Mouse (Mus musculus) lung, postnatal 0 days (tissue): Measurements from ENCODE around the gene Zfp385c. TPM values are rescaled to one million over a fixed set of nuclear protein-coding genes. Genes with fewer than 3 reads are reported as not detected.
A peak's percentile ranks its signal among the peaks of the same experiment; 100 is the strongest.

ENCODE experiments used
- ATAC-seq: fragments of 200-750 bp; cut with Nextera tagmentation; 2 replicates; pipeline ENCODE4 v1.8.0; 2017; ENCODE audit warnings: moderate library complexity
- DNase-seq: peaks from one replicate; pipeline ENCODE4 v3.0.0-alpha.2; 2016; ENCODE audit warnings: low spot score
- H3K27ac ChIP-seq: fragments of 300-500 bp; sonication (generic); 2 replicates; pipeline ENCODE4 v1.5.1; 2014; ENCODE audit warnings: antibody characterized with exemption, mild to moderate bottlenecking, low read length, mixed read lengths
- H3K27me3 ChIP-seq: fragments of 300-500 bp; sonication (generic); replicated peaks from 2 replicates; pipeline ENCODE4 v1.6.1; 2014; ENCODE audit warnings: low read length, mixed read lengths; ENCODE audit not compliant: insufficient read depth
- H3K36me3 ChIP-seq: fragments of 300-500 bp; sonication (generic); 2 replicates; pipeline ENCODE4 v1.6.1; 2014; ENCODE audit warnings: low read length, mixed read lengths; ENCODE audit not compliant: insufficient read depth
- H3K4me1 ChIP-seq: fragments of 300-500 bp; sonication (generic); 2 replicates; pipeline ENCODE4 v1.6.1; 2014; ENCODE audit warnings: antibody characterized with exemption, low read depth, low read length, mixed read lengths; ENCODE audit not compliant: insufficient read depth
- H3K4me2 ChIP-seq: fragments of 300-500 bp; sonication (generic); replicated peaks from 2 replicates; pipeline ENCODE4 v1.6.1; 2014; ENCODE audit warnings: low read depth, mild to moderate bottlenecking, low read length, moderate library complexity, mixed read lengths
- H3K4me3 ChIP-seq: fragments of 300-500 bp; sonication (generic); 2 replicates; pipeline ENCODE4 v1.5.1; 2014; ENCODE audit warnings: low read depth, low read length
- H3K9ac ChIP-seq: fragments of 300-500 bp; sonication (generic); replicated peaks from 2 replicates; pipeline ENCODE4 v1.6.1; 2014; ENCODE audit warnings: low read depth, mild to moderate bottlenecking
- H3K9me3 ChIP-seq: fragments of 300-500 bp; sonication (generic); 2 replicates; pipeline ENCODE4 v1.6.1; 2016; ENCODE audit warnings: low read length, mixed read lengths
- CTCF ChIP-seq: IDR thresholded peaks from 2 replicates; pipeline ENCODE4 v1.5.1; 2016; ENCODE audit warnings: antibody characterized with exemption, mild to moderate bottlenecking
- EP300 ChIP-seq: IDR thresholded peaks from 2 replicates; pipeline ENCODE4 v1.6.1; 2016; ENCODE audit warnings: antibody characterized with exemption, mild to moderate bottlenecking, control low read depth
- WGBS: fragments of 180-500 bp; shearing (Covaris S2); extraction: QIAGEN DNeasy Blood & Tissue Kit; methylation state at CpG from one replicate; pipeline ENCODE4 v1.1.7; 2014; 5-methylcytosine and 5-hydroxymethylcytosine counted together
- polyA plus RNA-seq: library from polyadenylated mRNA; unstranded; fragments of >200 nt; fragmentation: Nextera tagmentation; extraction: Ambion mirVana; gene quantifications from 2 replicates; pipeline ENCODE4 v1.2.1, GENCODE M21; 2015

Gene Zfp385c
- polyA plus RNA-seq, 1 experiment from 2014 or later: not detected

DNA sequence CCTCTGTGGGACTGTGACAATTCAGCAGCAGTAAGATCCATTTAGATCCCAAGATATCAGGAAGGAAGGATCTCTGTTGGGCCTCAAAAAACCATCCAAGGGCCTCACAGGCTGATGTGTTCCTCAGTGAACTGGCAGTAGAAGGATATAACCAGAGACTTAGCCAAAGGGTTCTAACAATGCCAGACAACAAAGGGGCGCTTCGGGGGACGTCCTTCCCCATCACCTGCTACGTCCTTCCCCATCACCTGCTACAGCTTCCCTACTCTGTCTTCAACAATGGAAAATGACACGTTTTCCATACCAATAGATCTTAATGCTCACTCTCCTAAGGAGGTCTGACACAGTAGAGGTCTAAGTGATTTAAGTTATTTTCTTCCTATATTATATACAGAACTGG lies 75.9 kb downstream of the Zfp385c start:
- no peak for TF ChIP-seq EP300
- H3K4me2 ChIP-seq: no peak overlapping the region
- H3K9me3 ChIP-seq: no peaks in the 10 kb centered on the region
- no peak overlapping the region for H3K4me3 ChIP-seq
- H3K4me1 ChIP-seq: peaks cover 5% of the 10 kb centered on the region; the same call in 1 of the 2 replicates
- no peaks in the 10 kb centered on the region for H3K27me3 ChIP-seq
- ATAC-seq (no peak), DNase-seq (no peak)
- no peak overlapping the region for H3K9ac ChIP-seq
- 92% methylated on average over 5 of the region's 5 CpGs for WGBS
- no peaks in the 10 kb centered on the region for H3K36me3 ChIP-seq
- no peak overlapping the region for H3K27ac ChIP-seq

DNA sequence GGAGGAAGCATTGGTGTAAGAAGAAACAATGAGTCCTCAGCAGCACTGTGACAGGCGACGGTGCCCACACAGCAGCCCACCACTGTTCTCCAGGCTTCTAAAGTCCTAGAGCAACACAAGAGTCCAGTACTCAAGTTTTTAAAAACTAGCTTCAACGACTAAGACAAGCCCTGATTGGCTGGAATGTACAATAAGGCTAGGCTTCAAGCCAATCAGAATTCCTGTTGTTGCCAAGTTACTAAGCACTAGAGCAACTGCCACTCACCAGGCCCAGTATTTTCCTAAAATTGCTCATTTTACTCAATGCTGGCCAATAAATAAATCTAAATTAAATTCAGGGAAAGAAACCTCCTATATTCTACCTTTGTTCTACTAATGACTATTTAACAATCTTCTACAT lies 79.0 kb downstream of the Zfp385c start:
- Histone ChIP-seq H3K9ac (no peak overlapping the region), H3K36me3 (no peaks in the 10 kb centered on the region)
- TF ChIP-seq CTCF (no peak), EP300 (no peak)

GRCm38 (mm10) chr11:100611627-100612026 lies 80.6 kb downstream of the Zfp385c start:
- ATAC-seq (no peak), DNase-seq (no peak)
- H3K9ac ChIP-seq: no peak overlapping the region
- no peak overlapping the region for H3K4me3 ChIP-seq
- H3K27me3 ChIP-seq: no peaks in the 10 kb centered on the region
- 85% methylated on average over 6 of the region's 6 CpGs for WGBS
- TF ChIP-seq CTCF (0 out of 2 replicates have a peak, but pooled peaks have one; percentile 16), EP300 (no peak)
- no peaks in the 10 kb centered on the region for H3K9me3 ChIP-seq
- H3K4me1 ChIP-seq: peaks cover 20% of the 10 kb centered on the region
- no peak overlapping the region for H3K27ac ChIP-seq
- H3K36me3 ChIP-seq: no peaks in the 10 kb centered on the region
- H3K4me2 ChIP-seq: no peak overlapping the region

More for the DNA sequence above, 79.0 kb downstream of the Zfp385c start:
- Histone ChIP-seq H3K4me1 (peaks cover 20% of the 10 kb centered on the region), H3K4me2 (no peak overlapping the region), H3K4me3 (no peak overlapping the region), H3K9me3 (no peaks in the 10 kb centered on the region), H3K27me3 (no peaks in the 10 kb centered on the region), H3K27ac (no peak overlapping the region)
- WGBS: 73% methylated on average over 3 of the region's 3 CpGs
- ATAC-seq (peak; percentile 35; the same call in 1 of the 2 replicates), DNase-seq (peak; percentile 73)

DNA sequence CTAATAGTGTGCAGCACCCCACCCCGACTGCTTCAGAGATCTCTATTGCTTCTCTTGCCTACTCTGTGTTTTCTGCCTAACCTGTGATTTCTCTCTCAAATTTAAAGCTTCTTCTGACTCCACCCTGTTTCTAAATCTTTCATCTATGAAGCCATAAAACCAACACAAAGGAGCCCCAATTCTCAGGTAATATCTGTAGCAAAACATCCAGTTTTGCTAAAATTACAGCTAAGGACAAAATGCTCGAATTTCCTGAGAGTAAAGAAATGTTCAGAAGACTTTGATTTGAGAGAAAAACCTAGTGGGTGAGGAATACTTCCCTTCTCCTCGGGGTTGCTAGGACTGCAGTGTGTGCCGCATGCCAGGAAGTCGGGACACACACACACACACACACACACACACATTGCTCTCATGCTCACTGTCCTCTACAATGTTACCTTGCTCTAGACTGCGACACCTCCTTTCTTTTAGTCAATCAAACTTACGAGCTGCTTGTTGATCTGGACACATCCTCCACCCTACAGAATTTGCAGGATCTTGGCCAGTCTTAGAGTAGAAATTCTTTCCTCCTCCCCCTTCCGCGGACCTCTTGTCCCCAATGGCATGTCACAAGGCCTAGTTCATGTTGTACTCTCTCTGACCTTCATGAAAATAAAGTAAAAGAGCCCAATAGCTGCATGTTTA lies 82.1 kb downstream of the Zfp385c start:
- Histone ChIP-seq H3K9ac (no peak overlapping the region), H3K27me3 (no peaks in the 10 kb centered on the region), H3K4me2 (no peak overlapping the region; the same call in 1 of the 2 replicates), H3K36me3 (no peaks in the 10 kb centered on the region), H3K4me1 (peaks cover 20% of the 10 kb centered on the region), H3K4me3 (no peak overlapping the region), H3K27ac (peak overlapping the region; percentile 59), H3K9me3 (no peaks in the 10 kb centered on the region)
- 57% methylated on average over 9 of the region's 9 CpGs for WGBS
- ATAC-seq: peak; percentile 35
- no peak for TF ChIP-seq CTCF
- DNase-seq: peak; percentile 52

GRCm38 (mm10) chr11:100609355-100609996 lies 82.8 kb downstream of the Zfp385c start:
- H3K9me3 ChIP-seq: no peaks in the 10 kb centered on the region
- H3K4me1 ChIP-seq: peaks cover 22% of the 10 kb centered on the region
- no peaks in the 10 kb centered on the region for H3K27me3 ChIP-seq
- no peak for TF ChIP-seq EP300
- no peak for TF ChIP-seq CTCF
- no peak overlapping the region for H3K4me3 ChIP-seq
- DNase-seq (no peak), ATAC-seq (no peak)
- peak overlapping the region; percentile 59 for H3K27ac ChIP-seq
- no peaks in the 10 kb centered on the region for H3K36me3 ChIP-seq
- H3K4me2 ChIP-seq: no peak overlapping the region
- WGBS: 68% methylated on average over 5 of the region's 5 CpGs
- no peak overlapping the region for H3K9ac ChIP-seq

DNA sequence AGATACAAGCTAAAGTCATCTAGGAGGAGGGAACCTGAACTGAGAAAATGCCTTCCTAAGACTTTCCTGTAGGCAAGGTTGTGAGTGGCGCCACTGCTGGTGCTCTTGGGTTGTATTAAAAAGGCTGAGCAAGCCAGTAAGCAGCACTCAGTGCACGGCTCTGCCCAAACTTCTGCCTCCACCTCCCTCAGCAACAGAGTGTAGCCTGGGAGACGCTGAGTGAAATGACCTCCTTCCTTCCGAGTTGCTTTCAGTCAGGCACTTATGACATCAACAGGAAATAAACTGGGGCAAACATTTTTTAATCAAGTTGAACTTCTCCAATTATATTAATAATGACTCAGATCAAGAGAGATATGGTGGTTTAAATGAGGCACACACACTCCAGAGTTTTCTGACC lies 83.5 kb downstream of the Zfp385c start:
- Histone ChIP-seq H3K4me2 (no peak overlapping the region), H3K4me1 (peaks cover 23% of the 10 kb centered on the region), H3K4me3 (no peak overlapping the region), H3K9me3 (no peaks in the 10 kb centered on the region), H3K27me3 (no peaks in the 10 kb centered on the region), H3K36me3 (no peaks in the 10 kb centered on the region), H3K9ac (no peak overlapping the region), H3K27ac (peak overlapping the region; percentile 59; the same call in 1 of the 2 replicates)
- 36% methylated on average over 4 of the region's 4 CpGs for WGBS
- ATAC-seq (peak; percentile 69), DNase-seq (peak; percentile 35)
- TF ChIP-seq EP300 (no peak), CTCF (no peak)
